Mouse (Mus musculus) adrenal gland, postnatal 14 days (tissue): ENCODE measurements around the gene Skap2. TPM values are rescaled to one million over a fixed set of nuclear protein-coding genes. Genes with fewer than 3 reads are reported as not detected.

Experiments
- DNase-seq: peaks from one replicate; pipeline ENCODE4 v3.0.0; 2021; ENCODE audit warnings: mixed read lengths
- long read RNA-seq, 2 experiments: library from polyadenylated mRNA; stranded (forward); transcript quantifications; one replicate each; pipeline ENCODE4 v2.0.0; 2021
- total RNA-seq: library from RNA; stranded (reverse); gene quantifications from 2 replicates; pipeline ENCODE4 v1.2.3, GENCODE M21; 2021

The Skap2 gene
- total RNA-seq: 41.1 and 46.0 TPM in 2 replicates
- long read RNA-seq, experiment 1, transcript Skap2-205 (13 exons, 3,382 nt): major isoform, 59 of 71 reads
- long read RNA-seq, experiment 1, partial matches to known transcripts: 1 of 71 reads
- long read RNA-seq, experiment 1, other reads (novel, unspliced or antisense): 11 of 71 reads
- long read RNA-seq, experiment 2, transcript Skap2-205 (13 exons, 3,382 nt): major isoform, 35 of 54 reads
- long read RNA-seq, experiment 2, partial matches to known transcripts: 1 of 54 reads
- long read RNA-seq, experiment 2, other reads (novel, unspliced or antisense): 17 of 54 reads

GRCm38 (mm10) chr6:52012409-52013244 is at the start of gene Skap2:
Gene Skap2, minus strand, starts transcription at chr6:52012549.
- DNase-seq: peak; percentile 100

- DNase-seq: no peak
Observed at GRCm38 (mm10) chr6:52058899-52059448, 46.6 kb upstream of the Skap2 start.

- no peak for DNase-seq
Observed at GRCm38 (mm10) chr6:52058120-52058519, 45.8 kb upstream of the Skap2 start.

GRCm38 (mm10) chr6:52053567-52054561 is 41.5 kb upstream of the Skap2 start:
- DNase-seq: no peak

- DNase-seq: peak; percentile 9
Observed at GRCm38 (mm10) chr6:52050062-52050461, 37.7 kb upstream of the Skap2 start.

- peak; percentile 73 for DNase-seq
Observed at GRCm38 (mm10) chr6:52045517-52045916, 33.2 kb upstream of the Skap2 start.

- peak; percentile 32 for DNase-seq
Observed at GRCm38 (mm10) chr6:52036077-52036476, 23.7 kb upstream of the Skap2 start.

GRCm38 (mm10) chr6:52031181-52031580 is 18.8 kb upstream of the Skap2 start:
- peak; percentile 70 for DNase-seq

GRCm38 (mm10) chr6:52028131-52028530 is 15.8 kb upstream of the Skap2 start:
- no peak for DNase-seq

GRCm38 (mm10) chr6:52027181-52027580 is 14.8 kb upstream of the Skap2 start:
- no peak for DNase-seq

GRCm38 (mm10) chr6:52026281-52026680 is 13.9 kb upstream of the Skap2 start:
- no peak for DNase-seq

GRCm38 (mm10) chr6:52024730-52025129 is 12.4 kb upstream of the Skap2 start:
- DNase-seq: no peak

GRCm38 (mm10) chr6:52022363-52022762 is 10.0 kb upstream of the Skap2 start:
- no peak for DNase-seq

GRCm38 (mm10) chr6:52020276-52020675 is 7.9 kb upstream of the Skap2 start:
- DNase-seq: no peak

GRCm38 (mm10) chr6:52013245-52013945 is 1.0 kb upstream of the Skap2 start:
- DNase-seq: no peak

GRCm38 (mm10) chr6:52011559-52012408 is 565 bp downstream of the Skap2 start:
- no peak for DNase-seq

- DNase-seq: no peak
Observed at GRCm38 (mm10) chr6:52009385-52009784, 3.0 kb downstream of the Skap2 start.

- no peak for DNase-seq
Observed at GRCm38 (mm10) chr6:52008757-52009156, 3.6 kb downstream of the Skap2 start.

- DNase-seq: no peak
Observed at GRCm38 (mm10) chr6:52006649-52007218, 5.6 kb downstream of the Skap2 start.
